Mouse (Mus musculus): Measurements from ENCODE around the gene Gm13420.
"Not testable (repeated sequence)": the region's sequence is repeated elsewhere in the genome, so short reads cannot be mapped to it uniquely, and the experiment has no call there.

Gm13420 gene

GRCm38 (mm10) chr2:29738799-29739198 is 12.7 kb downstream of the Gm13420 start:
- no peak for DNase-seq (ENCODE audit: low read depth, low spot score)

DNA sequence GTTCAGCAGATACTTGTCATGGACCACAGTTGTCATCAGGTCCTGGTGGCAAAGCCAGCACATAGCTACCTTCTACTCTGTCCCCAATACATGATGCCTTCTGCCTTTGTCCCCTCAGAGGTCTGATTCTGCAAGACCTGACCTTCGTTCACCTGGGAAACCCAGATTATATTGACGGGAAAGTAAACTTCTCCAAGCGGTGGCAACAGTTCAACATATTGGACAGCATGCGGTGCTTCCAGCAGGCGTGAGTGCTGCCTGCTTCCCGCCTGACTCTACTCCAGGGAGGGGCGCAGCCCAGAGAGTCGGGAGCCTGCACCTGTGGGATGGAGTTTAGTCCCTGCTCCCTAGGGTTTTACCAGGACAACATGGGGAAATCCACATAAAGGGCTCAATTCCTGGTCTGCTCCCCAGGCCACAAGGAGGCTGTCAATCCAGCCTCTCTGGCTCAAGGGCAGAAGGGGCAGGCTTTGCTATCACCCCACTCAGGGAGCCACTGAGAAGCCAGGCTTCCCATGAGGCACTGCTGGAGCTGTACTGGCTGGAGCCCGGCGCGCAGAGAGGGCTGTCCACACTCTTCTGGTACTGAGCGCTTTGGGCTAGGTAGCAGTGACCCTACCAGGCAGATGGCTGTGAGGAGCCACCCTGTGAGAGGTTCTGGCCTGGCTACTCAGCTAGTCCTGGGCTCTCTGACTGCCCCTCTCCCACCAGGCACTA is 14.1 kb downstream of the Gm13420 start:
- DNase-seq (ENCODE audit: low read depth, low spot score), result no peak

DNA sequence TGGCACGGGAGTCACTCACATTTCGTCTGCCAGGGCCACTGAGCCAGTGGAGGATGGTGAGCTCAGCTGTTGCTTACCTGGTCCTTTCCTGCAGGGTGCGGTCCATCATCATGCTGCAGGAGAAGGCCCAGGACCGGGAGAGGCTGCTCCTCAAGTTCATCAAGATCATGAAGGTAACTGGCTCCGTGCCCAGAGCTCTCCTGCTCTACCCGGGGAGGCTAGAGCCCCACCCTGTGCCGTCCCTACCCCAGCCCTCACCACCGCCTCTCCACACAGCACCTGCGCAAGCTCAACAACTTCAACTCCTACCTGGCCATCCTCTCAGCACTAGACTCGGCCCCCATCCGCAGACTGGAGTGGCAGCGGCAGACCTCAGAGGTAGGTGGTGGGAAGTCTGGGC is 15.8 kb downstream of the Gm13420 start:
- no peak for DNase-seq (ENCODE audit: low read depth, low spot score)

GRCm38 (mm10) chr2:29733348-29733747 is 18.1 kb downstream of the Gm13420 start:
- no peak for DNase-seq (ENCODE audit: low read depth, low spot score)

DNA sequence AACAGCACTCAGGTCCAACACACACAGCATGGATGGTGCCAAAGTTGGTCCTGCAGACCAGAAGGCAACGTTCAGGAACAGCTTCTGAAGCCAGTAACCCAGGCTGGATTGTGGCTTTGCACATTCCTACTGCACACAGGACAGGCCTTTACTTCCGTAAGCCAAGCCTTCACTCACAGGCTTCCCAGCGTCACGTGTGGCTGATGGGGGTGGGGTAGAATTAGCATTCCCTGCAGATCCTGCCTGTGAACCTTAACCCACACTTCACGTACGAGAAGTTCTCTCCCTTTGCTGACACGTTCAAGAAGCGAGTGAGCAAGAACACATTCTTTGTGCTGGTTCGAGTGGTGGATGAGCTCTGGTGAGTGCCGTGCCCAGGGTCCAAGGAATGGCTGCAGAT is 18.9 kb downstream of the Gm13420 start:
- DNase-seq (ENCODE audit: low read depth, low spot score), result no peak

- DNase-seq (ENCODE audit: low read depth, low spot score), result peak; percentile 60
Observed at GRCm38 (mm10) chr2:29731545-29731944, 19.9 kb downstream of the Gm13420 start.

DNA sequence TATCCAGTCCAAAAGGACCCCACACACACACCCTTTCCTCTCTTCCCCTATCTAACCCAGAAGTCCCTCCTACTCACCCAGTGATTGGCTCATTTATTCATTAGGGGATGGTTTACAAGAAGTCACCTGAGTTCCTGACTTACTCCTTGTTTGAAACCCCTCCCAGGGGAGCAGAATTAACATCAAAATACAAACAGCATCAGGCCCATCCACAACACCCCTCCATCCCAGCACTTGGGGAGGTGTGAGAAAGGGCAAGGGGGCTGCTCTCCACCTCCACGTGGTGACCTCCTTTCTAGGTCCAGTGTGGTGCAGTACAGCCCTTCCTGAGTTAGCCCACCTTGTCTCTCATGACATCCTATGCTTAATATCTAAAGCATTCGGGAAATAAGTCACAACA is 22.0 kb downstream of the Gm13420 start:
- DNase-seq (ENCODE audit: low read depth, low spot score), result no peak

DNA sequence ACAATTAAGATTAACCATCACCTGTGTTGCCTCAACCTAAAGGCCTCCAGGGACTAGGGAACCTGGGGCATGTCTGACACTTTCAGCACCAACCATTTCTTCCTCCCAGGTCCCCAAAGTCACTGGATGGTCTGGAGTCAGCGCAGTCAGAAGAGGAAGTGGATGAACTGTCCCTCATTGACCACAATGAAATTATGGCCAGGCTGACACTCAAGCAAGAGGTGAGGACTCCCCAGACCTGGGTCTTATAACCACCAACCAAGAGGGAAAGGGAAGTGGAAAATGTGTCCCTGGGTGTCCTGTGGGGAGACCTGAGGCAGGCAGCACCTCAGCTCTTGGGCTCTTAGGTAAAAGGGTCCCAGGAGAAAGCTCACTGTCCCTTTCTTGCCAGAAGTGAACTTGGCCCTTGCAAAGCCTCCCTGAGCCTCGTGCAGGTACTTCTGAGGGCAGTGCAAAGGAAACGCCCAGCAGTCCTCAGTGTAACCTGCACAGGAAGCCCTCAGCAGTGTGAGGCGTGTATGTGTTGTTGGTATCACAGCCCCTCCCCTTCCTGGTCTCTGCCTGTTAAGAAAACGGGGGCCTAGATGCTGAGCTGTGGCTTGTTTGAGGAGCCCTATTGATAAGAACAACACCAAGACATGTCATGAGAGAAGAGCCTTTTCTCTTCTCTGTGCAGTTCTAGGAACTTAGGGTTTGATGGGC is 26.7 kb downstream of the Gm13420 start:
- peak; percentile 66 for DNase-seq (ENCODE audit: low read depth, low spot score)

DNA sequence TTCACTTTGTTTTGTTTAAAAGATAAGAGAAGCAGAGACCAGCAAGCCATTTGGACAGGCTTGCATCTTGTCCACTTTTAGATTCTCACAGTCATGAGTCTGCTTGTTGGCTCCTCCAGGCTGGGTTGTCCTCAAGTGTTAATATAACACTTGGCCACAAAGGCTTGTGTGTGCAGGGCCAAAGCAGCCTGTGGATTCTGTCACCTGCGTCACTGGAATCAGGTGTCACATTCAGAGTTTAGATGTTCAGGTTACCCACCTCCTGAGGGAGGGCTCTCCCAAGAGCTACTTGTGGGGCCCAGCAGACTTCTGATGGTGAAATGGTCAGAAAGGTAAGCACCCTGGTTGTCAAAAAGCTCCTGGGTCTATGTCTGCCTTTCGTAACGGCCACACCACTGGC is 28.4 kb downstream of the Gm13420 start:
- DNase-seq (ENCODE audit: low read depth, low spot score), result no peak

DNA sequence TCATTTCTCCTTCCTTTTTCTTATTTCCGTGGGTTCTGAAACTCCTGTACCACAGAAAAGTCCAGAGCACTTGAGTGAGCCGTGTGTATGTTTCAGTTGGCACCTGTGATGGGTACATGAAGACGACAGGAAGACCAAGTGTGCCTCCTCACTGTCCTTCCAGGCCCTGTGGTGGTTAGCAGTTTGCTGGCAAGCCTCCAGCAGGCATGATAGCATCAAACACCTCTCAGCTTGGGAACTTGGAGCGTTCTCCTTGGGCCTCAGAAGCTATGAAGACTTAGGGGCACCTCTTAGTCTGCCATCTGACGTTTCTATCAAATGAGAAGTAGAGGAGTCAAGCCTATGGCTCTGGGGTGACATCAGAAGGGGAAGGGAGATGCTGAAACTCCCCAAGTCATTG is 32.9 kb downstream of the Gm13420 start:
- DNase-seq (ENCODE audit: low read depth, low spot score), result no peak

- DNase-seq (ENCODE audit: low read depth, low spot score), result no peak
Observed at GRCm38 (mm10) chr2:29716691-29717090, 34.8 kb downstream of the Gm13420 start.

GRCm38 (mm10) chr2:29716143-29716542 is 35.3 kb downstream of the Gm13420 start:
- no peak for DNase-seq (ENCODE audit: low read depth, low spot score)

GRCm38 (mm10) chr2:29714127-29714526 is 37.4 kb downstream of the Gm13420 start:
- no peak for DNase-seq (ENCODE audit: low read depth, low spot score)

DNA sequence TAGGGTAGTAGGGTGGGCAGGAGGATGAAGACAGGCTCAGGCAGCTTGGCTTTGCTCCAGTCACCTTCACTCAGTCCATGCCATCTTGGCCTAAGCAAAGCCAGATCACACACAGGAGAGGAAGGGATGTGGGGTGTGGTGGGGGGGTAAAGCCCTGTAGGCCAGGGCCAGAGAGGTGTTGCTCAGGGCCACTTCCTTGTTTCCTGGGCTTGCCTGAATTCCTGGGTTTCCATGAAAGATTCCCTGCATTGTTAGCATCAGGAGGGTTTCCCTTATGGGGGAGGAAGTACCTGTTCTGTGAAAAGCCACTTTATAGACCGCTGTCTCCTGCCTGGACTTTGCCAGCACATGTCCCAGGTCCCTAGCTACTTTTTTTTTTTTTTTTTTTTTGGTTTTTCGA is 38.0 kb downstream of the Gm13420 start:
- no peak for DNase-seq (ENCODE audit: low read depth, low spot score)

DNA sequence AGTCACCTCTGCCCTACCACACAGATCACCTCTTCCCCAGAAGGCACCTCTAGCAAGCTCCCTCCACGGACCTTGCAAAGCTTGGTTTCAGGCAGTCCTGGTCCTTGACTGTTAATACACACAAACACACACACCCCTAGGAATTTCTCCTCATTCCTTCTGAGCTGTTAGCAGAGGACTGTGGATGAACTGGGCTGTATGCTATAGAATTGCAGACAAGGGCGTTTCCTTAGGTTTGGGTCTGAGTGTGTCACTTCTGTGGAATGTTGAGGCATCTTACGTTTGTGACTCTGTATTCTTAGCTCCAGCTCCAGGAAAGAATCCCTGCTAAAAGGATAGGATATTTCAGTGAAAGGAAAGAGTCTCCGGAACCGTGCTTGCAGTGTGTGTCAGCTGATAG is 39.6 kb downstream of the Gm13420 start:
- no peak for DNase-seq (ENCODE audit: low read depth, low spot score)

- DNase-seq (ENCODE audit: low read depth, low spot score), result no peak
Observed at GRCm38 (mm10) chr2:29711038-29711437, 40.4 kb downstream of the Gm13420 start.

DNA sequence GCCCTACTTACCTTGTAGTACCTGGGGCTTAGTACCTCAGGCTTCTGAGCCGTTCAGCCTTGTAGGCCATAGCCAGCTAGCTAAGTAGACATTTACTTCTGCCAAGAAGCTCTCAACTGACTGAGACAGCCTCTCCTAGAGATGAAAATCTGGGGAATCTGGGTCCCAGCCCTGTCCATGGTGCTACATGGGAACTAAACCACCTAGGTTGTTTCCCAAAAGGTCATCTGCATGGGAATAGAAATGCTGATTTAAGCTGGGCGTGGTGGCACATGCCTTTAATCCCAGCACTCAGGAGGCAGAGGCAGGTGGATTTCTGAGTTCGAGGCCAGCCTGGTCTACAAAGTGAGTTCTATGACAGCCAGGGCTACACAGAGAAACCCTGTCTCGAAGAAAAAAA is 43.3 kb downstream of the Gm13420 start:
- DNase-seq (ENCODE audit: low read depth, low spot score), result not testable (repeated sequence)

- peak; percentile 49 for DNase-seq (ENCODE audit: low read depth, low spot score)
Observed at GRCm38 (mm10) chr2:29707731-29708130, 43.8 kb downstream of the Gm13420 start.

GRCm38 (mm10) chr2:29706726-29707620 is 44.5 kb downstream of the Gm13420 start:
- DNase-seq (ENCODE audit: low read depth, low spot score), result peak; percentile 56

GRCm38 (mm10) chr2:29705493-29705892 is 46.0 kb downstream of the Gm13420 start:
- no peak for DNase-seq (ENCODE audit: low read depth, low spot score)

- no peak for DNase-seq (ENCODE audit: low read depth, low spot score)
Observed at GRCm38 (mm10) chr2:29703104-29704081, 48.1 kb downstream of the Gm13420 start.

All from CD4-positive, CD25-positive, alpha-beta regulatory T cell, adult 2 months (primary cell).